Mouse (Mus musculus) mouse trophoblast stem cell (cell line): ENCODE results near the gene Fbxo22.
"Not testable (repeated sequence)": the region's sequence is repeated elsewhere in the genome, so short reads cannot be mapped to it uniquely, and the experiment has no call there.

Experiments
- in situ Hi-C, 2 experiments: fragments of 300-500 bp; cut with MseI, MboI; formaldehyde crosslinking; loops; 2 replicates in 1 of 2; 3 replicates in 1 of 2; pipeline ENCODE4 v1.15.1; 2025

Fbxo22 gene

DNA sequence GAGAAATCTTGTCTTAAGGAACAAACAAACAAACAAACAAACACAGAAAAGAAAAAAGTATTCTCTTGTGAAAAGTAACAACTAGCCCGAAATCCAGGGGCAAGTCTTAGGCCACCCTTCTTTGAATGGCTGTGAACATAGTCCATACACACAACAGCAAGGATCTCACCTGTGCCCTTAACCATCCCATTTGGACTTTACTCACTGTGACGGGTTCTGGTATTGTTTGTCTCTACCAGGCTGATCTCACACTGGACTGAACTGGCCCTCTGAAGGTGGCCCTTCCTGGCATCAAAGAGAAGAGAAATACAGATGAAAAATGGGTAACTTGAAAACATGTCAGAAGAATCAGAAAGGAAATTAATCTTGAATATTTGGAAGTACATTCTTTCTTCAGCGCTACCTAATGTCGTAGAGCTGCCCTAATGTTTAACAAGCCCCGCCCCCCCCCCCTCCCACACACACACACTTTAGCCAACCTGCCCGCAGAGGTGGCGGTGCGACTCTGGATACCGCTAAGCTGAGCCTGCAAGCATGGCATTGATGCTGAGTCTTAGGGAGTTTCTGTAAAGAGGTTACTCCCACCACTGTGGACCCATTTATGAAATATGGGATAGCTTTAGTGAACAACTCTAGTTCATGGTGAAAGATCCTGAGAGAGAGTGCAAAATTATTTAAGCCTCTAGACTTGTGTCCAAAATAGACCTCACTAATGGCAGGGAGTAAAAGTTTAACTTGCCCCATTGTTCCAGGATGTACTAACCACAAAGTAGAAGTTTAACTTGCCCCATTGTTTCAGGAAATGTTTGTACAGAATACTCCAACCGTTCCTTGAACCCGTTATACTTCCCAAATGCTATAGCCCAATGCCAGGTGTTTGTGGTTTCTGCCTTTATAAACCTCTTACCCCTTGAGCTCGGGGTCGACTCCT is 27.8 kb downstream of the Fbxo22 start:
- in situ Hi-C loops = no loop called here

DNA sequence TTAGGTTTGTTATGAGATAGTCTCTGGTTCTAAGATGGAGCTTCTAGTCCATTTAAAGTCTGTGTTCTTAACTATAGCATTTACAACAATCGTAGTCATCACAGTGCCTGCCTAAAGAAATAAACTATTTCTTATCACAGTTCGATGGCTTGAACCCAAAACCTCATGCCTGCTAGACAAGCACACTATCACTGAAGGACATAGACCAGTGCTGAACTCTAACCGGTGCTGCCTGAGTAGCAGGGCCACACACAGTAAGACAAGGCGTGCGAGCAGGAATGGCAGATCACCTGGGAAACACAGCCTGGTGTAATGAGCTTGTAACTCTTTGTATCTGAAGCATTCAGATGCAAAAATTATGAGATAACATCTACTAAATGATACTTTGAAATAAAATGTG is 32.1 kb downstream of the Fbxo22 start:
- in situ Hi-C loops = no loop called here

DNA sequence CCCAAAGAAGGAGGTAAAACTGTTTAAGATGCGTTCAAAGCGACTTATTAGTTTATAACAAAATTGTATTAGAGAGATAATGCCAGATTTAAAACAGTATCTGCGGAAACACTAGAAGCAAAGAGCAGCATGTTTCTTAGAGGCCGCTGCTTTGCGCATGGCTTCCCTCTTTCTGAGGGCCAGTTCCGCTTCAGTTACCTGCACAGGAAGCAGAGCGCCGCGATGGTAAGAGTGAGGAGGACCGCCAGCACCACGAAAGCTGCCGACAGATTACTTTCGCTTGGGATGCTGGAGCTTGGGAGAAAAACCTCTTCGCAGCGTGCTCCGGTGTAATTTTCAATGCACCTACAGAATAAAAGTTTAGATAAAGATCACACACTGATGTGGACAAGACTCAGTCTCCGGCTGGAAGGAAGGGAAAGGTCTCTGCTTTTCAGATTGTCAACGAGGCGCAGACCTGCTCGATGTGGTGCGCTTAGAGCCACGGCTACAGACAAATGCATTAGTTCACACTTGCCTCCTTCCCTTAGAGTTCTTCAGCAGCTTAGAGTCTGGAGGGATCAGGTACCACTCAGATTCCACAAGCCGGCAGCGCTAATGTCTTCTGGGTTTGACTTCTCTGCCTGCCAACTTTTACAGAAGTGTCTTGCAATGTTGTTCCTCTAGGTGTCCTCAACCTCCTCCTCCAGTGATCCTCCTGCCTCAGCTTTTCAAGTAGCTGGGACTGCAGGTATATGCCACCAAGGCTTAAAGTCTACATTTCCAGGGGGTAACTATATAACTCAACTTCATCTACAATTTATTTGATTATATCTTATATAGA is 33.3 kb downstream of the Fbxo22 start:
- in situ Hi-C loops = no loop called here

DNA sequence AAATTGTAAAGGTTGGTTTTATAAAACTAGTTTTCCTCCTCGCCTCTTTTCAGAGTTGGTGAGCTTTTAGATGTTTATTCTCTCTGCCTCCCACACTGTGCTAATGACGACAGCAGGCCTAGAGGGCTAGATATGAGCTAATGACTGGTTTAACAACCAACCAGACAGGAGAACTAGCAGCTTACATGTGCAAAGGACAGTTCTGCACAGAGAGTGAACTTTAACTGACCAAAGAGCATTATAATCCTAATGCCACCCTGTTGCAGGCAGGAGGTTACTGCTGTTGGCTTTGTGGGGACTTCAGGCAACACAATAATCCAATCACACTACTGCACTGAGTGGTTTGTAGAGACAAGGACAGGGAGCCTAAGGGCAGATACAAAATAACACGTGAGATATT is 34.6 kb downstream of the Fbxo22 start:
- in situ Hi-C loops = no loop called here

DNA sequence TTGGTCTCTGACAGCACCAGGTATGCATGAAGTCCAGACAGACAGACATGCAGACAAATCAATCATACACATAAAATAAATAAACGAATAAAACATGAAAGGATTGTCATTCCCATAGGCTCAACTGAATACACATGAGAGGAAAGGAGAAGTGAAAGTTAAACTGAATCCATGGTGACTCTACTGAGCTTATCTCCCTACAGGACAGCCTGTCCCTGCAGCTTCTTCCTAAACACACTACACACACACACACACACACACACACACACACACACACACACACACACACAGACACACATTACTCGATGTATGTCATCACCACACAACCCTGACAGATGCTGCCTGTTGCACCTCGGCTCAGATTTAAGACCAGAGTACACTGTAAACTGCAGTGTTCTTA is 35.4 kb downstream of the Fbxo22 start:
- in situ Hi-C loops = no loop called here

DNA sequence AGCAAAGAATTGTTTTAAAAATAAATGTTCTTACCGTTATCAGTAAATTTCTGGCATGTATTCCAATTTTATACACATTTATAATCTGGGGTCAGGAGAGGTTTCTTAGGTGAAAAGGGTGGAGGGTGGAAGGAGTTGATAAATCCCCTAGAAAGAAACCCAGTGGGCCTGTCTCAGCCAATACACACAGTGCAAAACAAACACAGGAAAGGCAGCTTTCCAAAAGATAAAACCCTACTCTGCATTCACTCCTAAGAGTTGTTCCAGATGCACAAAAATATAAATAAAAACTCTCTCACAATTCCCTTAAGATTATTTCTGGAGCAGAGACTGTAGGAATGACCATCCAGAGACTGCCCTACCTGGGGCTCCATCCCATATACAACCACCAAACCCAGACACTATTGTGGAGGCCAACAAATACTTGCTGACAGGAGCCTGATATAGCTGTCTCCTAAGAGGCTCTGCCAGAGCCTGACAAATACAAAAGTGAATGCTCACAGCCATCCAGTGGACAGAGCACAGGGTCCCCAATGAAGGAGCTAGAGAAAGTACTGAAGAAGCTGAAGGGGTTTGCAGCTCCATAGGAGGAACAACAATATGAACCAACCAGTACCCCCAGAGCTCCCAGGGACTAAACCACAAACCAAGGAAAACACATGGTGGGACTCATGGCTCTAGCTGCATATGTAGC is 36.5 kb downstream of the Fbxo22 start:
- in situ Hi-C loops = not testable (repeated sequence)

DNA sequence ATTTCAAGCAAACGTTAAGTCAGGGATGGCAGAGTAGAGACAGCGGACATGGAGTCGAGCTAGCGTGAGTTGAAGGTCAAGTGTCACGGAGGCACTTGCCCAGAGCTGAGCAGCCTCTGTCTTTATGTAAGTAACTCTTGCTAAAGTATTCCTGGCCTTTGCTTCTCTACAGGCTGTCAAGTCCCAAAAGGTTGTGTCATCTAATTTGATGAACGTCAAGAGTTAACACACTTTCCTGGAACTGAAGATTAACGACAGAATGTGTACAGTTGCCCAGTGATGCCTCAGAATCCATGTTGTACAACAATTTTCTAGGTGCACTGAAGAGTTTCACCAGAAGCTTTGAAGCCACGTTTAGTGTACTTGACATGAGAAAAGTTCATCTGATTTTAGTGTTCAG is 37.7 kb downstream of the Fbxo22 start:
- in situ Hi-C loops = no loop called here

DNA sequence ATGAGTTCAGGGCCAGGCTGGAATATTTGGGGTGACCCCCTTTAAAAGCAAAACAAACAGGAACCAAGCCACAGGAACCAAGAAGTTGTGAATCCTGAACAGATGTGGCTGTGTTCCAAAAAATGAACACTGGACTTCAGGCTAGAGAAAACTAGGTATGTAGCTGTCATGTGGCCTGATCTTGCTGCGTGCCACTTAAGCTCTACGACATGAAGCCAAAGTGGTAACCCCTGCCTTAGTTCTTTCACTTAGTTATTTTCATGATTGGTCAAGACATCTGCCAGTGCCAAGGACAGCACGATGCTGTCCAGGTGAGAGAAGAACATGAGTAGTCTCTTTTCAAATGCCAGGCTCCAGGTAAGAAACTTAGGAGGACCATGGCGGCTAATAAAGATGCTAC is 38.2 kb downstream of the Fbxo22 start:
- in situ Hi-C loops = no loop called here

DNA sequence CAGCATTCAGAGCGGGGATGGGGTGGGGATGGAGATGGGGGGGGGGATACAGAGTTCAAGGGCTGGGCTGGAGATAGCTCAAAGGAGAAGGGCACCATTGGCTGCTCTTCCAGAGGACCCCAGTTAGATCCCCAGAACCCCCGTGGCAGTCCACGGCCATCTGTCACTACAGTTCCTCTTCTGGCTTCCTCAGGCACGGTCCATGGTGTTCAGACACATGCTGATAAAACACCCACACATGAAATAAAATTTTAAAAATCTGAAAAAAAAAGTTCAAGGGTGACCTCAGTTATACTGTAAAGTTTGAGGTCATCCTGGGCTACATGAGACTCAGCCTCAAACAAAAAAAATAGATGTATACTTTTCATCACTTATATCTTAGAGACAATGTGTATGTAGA is 39.7 kb downstream of the Fbxo22 start:
- in situ Hi-C loops = no loop called here

DNA sequence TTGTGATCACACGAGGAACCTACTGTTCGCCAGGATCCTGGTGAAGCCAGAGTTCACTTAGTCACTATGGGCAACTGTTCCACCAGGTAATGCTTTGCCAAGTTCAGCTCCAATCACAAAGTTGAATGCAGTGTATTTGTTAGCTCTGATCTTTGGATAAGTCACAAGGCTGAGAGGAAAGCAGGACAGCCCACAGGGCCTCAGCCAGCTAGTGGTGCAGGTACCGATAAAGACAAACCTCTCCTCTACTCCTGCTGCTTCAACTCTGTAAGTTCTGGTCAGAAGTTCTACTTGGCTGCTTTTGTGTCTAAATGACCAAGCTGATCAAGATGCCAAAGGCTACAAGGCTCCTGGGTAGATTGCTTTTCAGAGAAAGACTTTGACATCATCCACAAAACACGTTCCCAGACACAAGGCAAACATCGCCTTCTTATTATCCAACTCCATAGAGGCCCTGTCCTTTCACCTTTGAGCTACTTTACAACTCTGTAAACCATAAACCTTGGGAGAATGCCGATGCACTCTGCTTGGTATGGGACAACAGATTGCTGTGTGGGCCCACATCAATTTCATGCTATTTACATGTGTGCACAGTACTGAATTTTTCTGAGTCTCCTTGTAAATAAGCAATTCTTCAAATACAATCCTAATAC is 42.0 kb downstream of the Fbxo22 start:
- in situ Hi-C loops = no loop called here

DNA sequence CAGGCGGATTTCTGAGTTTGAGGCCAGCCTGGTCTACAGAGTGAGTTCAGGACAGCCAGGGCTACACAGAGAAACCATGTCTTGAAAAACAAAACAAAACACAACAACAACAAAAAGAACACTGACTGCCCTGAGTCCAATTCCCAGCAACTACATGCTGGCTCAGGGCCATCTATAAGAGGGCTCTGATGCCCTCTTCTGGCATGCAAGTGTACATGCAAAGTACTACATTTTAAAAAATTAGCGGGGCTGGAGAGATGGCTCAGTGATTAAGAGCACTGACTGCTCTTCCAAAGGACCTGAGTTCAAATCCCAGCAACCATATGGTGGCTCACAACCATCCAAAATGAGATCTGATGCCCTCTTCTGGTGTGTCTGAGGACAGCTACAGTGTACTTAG is 43.4 kb downstream of the Fbxo22 start:
- in situ Hi-C loops = not testable (repeated sequence)

DNA sequence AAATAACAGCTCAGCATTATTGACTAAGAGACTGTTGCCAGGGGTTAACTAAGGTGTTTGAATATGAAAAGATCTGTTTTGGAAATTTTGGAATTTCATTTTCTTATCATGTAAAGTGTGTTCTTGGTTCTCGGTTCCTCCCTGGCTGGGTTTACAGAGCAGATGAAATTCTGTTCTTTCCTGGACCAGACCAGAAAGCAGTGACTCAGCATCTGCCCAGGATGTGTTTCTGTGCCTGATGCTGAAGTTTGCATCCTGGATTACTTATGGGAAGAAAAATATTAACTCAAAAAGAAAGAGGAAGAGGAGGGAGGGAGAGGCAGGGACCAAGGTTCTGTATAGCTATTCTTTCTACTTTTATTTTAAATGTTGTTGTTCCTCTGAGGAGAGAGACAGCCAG is 45.1 kb downstream of the Fbxo22 start:
- in situ Hi-C loops = no loop called here

DNA sequence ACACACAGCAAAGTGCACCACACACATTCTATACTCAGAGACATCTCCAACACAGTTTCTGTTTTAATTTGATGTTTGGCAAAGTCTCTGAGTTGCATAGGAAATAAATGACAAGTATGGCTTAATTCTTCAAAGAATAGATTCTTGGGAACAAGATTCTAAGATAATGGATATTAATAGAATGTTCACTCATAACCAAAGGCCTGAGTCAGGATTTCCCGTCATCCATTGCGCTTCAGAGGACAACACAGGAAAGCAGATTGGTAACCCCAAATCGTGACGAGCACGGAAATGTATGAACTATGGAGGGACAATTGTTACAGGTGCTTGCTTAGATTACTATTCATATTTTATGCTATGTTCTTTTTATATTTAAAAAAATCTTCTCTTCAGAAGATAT is 46.3 kb downstream of the Fbxo22 start:
- in situ Hi-C loops = no loop called here

DNA sequence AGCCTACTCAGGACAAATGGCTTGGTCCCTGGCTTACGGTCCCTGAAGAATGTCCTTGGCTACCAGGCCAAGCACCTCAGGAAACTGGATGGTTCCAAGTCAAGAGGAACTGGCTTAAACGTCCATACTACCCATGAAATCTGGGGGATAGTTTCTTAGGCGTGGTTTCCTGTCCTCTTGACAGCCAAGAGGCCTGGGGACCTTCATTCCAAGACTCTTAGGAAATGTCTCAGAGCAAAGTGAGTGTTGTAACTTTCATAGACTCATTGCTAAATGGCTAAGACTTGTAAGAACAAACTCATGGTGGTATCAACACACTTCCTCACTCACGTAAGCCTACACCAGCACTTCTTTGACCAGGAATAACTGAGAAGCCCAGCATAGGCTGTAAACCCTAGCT is 46.9 kb downstream of the Fbxo22 start:
- in situ Hi-C loops = no loop called here

DNA sequence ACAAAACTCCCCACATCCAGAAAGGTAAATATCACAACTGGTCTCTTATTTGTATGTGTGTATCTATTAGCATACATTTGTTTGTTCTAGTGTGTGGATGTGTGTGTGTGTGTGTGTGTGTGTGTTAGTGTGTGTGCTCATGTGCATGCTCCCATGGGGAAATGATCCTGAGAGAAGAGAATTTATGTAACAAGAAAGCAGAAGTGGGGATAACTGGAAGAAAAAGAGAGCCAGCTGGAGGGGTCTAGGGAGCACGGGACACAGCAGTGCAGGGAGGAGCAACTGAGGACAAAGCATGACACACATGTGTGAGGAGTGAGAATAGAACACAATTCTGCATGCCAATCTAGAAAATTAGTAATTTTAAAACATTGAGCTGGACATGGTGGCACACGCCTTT is 48.4 kb downstream of the Fbxo22 start:
- in situ Hi-C loops = no loop called here

DNA sequence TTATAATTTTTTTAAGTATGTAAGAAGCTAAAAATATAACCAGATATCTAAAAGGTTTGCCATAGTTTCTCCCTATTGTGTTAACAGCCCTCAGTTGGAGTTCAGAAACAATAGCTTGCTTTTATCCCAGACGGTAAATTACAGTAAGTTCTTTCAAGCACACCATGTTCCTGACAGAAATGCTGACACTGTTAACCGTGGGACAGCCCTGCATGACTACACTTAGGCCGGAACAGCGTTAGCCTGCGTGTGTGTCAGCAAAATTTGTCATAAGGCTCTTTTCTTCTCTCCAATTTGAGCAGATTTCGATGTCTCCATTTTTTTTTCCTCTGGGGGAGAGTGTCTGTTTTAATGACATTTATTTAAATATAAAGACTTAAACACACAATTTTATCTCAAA is 51.0 kb downstream of the Fbxo22 start:
- in situ Hi-C loops = no loop called here

DNA sequence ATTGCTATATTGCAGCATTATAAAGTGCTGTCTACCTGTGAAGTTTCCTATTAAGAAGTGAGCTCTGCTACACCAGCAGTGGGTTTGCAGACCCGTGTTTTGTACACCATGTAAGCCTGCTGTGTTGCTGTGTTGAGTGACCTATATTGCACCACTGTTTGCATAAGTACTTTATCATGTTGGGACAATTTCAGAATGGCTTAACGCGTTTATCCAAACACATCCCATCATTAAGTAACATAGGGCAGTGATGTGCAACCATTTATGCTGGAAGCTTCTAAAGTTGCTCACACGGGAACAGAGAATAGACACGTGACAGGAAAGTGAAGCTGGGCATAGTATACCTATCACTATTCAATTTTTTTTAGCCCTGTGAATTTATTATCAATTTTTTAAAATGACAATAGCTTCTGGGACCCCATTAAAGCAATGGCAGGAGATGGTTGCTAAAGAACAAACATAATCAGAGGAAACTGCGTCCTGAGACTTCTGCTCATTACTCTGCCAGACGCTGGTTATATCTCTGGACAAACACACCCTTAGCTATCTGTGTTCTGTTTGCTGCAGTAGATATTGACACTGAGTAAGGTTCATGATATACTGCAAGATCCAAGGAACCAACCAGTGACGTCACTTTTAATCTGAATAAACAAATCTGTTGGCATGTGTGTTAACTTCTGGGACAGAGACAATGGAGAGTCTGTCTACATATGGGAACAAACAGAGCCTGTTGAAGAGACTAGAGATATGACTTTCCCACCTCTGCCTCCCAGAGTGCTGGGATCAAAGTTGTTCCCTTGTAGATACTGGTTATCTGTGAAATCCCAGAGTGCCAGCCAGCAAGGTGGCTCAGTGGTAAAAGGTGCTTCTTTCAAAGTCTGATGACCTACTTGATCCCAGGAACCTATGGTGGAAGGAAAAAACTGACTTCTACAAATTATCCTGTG is 55.9 kb downstream of the Fbxo22 start:
- in situ Hi-C loops = no loop called here

DNA sequence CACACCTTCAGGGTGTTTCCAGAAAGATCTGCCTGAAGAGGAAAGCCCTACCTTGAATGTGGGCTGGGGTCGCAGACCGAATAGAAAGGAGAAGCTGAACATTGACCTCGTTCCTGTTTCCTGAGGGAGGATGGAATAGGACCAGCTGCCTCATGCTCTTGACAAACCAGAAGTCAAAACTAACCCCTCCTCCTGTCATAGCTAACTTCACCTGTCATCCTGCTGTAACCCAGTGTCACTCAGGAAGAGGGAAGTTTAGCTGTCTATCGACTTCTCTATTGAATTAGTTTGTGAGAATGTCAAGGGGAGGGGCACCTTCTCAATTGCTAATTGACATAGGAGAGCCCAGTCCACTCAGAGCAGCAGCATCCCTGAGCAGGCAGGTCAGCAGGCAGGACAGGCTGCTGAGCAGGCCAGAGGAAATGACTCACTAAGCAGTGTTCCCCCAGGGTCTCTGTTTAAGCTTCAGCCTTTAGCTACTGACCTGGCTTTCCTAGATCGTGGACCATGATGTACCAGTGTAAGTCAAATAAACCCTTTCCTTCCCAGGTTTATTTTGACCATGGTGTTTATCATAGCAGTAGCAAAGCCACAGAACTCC is 63.3 kb downstream of the Fbxo22 start:
- in situ Hi-C loops = no loop called here

DNA sequence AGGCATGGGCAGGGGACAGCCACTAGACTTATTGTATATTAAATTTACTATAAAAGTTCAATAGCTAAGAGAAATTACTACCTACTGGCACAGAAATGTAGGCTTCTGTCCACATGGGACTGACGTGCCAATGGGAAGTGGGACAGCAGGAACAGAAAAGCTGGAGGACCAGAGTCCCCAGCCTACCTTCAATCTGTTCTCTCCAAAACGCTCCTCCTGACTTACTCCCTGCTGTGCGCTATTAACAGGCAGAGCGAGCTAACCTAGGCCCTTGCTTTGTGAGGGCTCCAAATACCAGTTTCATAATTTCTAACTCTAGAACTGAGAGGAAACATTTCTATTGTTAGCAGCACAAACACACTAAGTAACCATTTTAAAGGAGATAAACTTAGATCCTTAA is 65.2 kb downstream of the Fbxo22 start:
- in situ Hi-C loops = no loop called here
